Mouse (Mus musculus) embryonic facial prominence, embryonic 14.5 days (tissue): Measurements from ENCODE around the gene Sec61a2. TPM values are rescaled to one million over a fixed set of nuclear protein-coding genes. Genes with fewer than 3 reads are reported as not detected.

Source experiments
- ATAC-seq: fragments of 200-750 bp; cut with Nextera tagmentation; 2 replicates; pipeline ENCODE4 v1.8.0; 2017; ENCODE audit warnings: low read depth, moderate number of reproducible peaks, moderate TSS enrichment
- DNase-seq: peaks from one replicate; pipeline ENCODE4 v3.0.0-alpha.2; 2015; ENCODE audit warnings: low spot score
- H3K27ac ChIP-seq: fragments of 300-500 bp; sonication (generic); replicated peaks from 2 replicates; pipeline ENCODE4 v1.5.1; 2014; ENCODE audit warnings: low read depth, mild to moderate bottlenecking, low read length, moderate library complexity
- H3K27me3 ChIP-seq: fragments of 300-500 bp; sonication (generic); replicated peaks from 2 replicates; pipeline ENCODE4 v1.6.1; 2014; ENCODE audit warnings: low read length; ENCODE audit not compliant: control insufficient read depth, insufficient read depth
- H3K36me3 ChIP-seq: fragments of 300-500 bp; sonication (generic); 2 replicates; pipeline ENCODE4 v1.6.1; 2014; ENCODE audit warnings: low read length, mixed read lengths; ENCODE audit not compliant: control insufficient read depth, insufficient read depth
- H3K4me1 ChIP-seq: fragments of 300-500 bp; sonication (generic); 2 replicates; pipeline ENCODE4 v1.6.1; 2014; ENCODE audit warnings: antibody characterized with exemption, low read length; ENCODE audit not compliant: control insufficient read depth, insufficient read depth
- H3K4me2 ChIP-seq: fragments of 300-500 bp; sonication (generic); 2 replicates; pipeline ENCODE4 v1.6.1; 2014; ENCODE audit warnings: low read depth, mild to moderate bottlenecking, low read length, moderate library complexity, mixed read lengths
- H3K4me3 ChIP-seq: fragments of 300-500 bp; sonication (generic); 2 replicates; pipeline ENCODE4 v1.5.1; 2014; ENCODE audit warnings: low read depth, mild to moderate bottlenecking, low read length
- H3K9ac ChIP-seq: fragments of 300-500 bp; sonication (generic); 2 replicates; pipeline ENCODE4 v1.6.1; 2014; ENCODE audit warnings: low read depth, mild to moderate bottlenecking, low read length, moderate library complexity, mixed read lengths
- H3K9me3 ChIP-seq: fragments of 300-500 bp; sonication (generic); 2 replicates; pipeline ENCODE4 v1.6.1; 2016; ENCODE audit warnings: low read length; ENCODE audit not compliant: control insufficient read depth
- WGBS: fragments of 180-500 bp; shearing (Covaris S2); extraction: QIAGEN DNeasy Blood & Tissue Kit; methylation state at CpG from one replicate; pipeline ENCODE4 v1.1.7; 2014; 5-methylcytosine and 5-hydroxymethylcytosine counted together
- polyA plus RNA-seq: library from polyadenylated mRNA; unstranded; fragments of >200 nt; fragmentation: Nextera tagmentation; extraction: Ambion mirVana; gene quantifications from 2 replicates; pipeline ENCODE4 v1.2.1, GENCODE M21; 2014

Gene Sec61a2
- 69.4 and 79.2 TPM in 2 replicates for polyA plus RNA-seq

DNA sequence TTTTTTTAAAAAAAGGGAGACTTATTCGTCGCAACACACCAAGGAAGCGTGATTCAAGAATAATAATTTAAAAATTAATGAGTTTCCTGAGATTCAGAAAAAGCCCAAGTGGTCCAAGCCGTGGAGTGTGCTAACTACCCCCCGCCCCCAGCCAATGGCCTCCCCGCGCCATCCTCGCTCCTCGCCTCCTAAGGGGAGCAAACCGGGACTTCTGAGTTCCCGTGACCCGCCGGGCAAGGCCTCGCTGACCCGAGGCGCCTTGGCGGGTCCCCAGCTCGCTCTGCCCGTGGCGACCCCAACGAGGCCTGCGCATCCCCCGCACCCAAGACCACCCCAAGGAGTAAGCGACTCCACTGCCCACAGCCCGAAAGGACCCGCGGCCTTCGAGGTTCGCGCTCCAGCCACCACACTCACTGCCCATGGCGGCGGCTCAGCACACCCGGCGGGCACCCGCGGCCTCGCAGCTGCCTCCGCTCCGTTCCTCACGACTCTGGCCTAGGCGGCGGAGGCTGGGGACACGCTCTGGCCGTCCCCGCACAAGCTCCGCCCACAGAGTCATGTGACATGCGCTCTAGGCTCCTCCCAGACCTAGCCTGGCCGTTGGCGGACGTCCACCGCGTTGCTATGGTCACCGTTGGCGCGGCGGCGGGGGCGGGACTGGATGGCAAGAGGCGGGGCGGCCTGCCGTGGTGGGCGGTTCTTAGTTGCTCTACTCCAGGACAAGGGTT, at the start of gene Sec61a2:
TSS of gene Sec61a2 (minus strand) at position 590 of the 728 bp plus-strand sequence.
- Histone ChIP-seq H3K27ac (peak within 1 kb of the TSS; percentile 85), H3K36me3 (peaks cover 21% of the 10 kb centered on the region), H3K9me3 (no peaks in the 10 kb centered on the region), H3K27me3 (no peaks in the 10 kb centered on the region), H3K9ac (peak within 1 kb of the TSS; percentile 93), H3K4me3 (peak within 1 kb of the TSS; percentile 94), H3K4me2 (peak within 1 kb of the TSS; percentile 64), H3K4me1 (peaks cover 4% of the 10 kb centered on the region)
- DNase-seq: peak; percentile 98
- under 1% methylated on average over 44 of the region's 62 CpGs for WGBS
- peak; percentile 97 for ATAC-seq

DNA sequence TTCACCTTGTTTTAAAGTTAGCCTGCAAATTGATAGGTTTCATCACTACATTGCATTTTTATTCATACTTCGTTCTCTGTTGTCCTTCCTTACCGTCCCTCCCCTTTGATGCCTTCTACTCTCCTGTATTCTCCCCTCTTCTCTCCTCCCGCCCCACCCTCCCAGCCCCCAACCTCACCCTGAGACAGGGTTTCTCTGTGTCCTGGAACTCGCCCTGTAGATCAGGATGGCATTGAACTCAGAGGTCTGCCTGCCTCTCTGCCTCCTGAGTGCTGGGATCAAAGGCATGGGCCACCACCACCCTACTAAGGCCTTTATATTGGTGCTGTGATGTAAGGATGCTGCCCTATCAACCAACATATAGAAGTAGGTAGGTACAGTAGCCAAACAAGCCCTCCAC, 47.8 kb upstream of the Sec61a2 start:
- DNase-seq (no peak), ATAC-seq (no peak)
- Histone ChIP-seq H3K27me3 (no peaks in the 10 kb centered on the region), H3K36me3 (no peaks in the 10 kb centered on the region), H3K4me3 (peak overlapping the region; percentile 53), H3K27ac (no peak overlapping the region), H3K4me2 (peak overlapping the region; percentile 68), H3K4me1 (no peaks in the 10 kb centered on the region; the same call in 1 of the 2 replicates), H3K9me3 (no peaks in the 10 kb centered on the region), H3K9ac (no peak overlapping the region)
- WGBS: 34% methylated on average over 4 of the region's 4 CpGs

DNA sequence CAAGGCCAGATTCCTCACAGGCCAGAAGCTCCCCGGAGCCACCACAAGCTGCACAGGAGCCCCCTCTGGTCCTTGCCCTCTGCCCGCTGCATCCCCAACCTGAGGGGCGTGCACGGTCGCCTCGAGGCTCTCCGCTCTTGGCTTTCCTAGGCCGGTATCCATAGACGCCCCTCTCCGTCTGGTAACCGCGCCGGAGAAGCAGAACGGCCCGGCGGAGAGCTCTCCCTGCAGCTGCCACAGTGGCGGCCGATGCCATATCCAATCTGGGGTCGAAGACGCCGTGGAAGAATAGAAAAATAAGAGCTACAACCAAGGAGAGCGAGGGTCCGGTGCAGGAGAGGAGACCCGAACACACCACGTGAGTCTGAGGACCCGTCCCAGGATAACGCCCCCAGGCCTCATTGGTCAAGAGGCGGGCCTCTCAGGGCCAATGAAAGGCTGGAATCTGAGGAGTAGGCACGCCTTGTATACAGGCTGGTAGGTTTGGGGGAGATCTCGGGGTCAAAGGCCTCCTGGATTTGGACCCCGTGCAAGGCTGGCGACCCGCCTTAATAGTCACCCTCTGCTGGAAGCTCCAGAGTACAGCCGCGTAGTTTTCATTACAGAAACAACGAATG, 47.3 kb upstream of the Sec61a2 start, which contains the start of gene Dhtkd1:
TSS of gene Dhtkd1 (minus strand) at position 377 of the 617 bp plus-strand sequence.
- ATAC-seq (peak; percentile 95), DNase-seq (peak; percentile 88)
- no peaks in the 10 kb centered on the region for H3K27me3 ChIP-seq
- WGBS: 0% methylated on average over 35 of the region's 36 CpGs
- H3K36me3 ChIP-seq: no peaks in the 10 kb centered on the region
- peak within 1 kb of the TSS; percentile 68 for H3K4me2 ChIP-seq
- H3K4me3 ChIP-seq: peak within 1 kb of the TSS; percentile 53
- peak within 1 kb of the TSS; percentile 66 for H3K9ac ChIP-seq
- H3K27ac ChIP-seq: no peak within 1 kb of the TSS
- no peaks in the 10 kb centered on the region; the same call in 1 of the 2 replicates for H3K4me1 ChIP-seq
- H3K9me3 ChIP-seq: no peaks in the 10 kb centered on the region

DNA sequence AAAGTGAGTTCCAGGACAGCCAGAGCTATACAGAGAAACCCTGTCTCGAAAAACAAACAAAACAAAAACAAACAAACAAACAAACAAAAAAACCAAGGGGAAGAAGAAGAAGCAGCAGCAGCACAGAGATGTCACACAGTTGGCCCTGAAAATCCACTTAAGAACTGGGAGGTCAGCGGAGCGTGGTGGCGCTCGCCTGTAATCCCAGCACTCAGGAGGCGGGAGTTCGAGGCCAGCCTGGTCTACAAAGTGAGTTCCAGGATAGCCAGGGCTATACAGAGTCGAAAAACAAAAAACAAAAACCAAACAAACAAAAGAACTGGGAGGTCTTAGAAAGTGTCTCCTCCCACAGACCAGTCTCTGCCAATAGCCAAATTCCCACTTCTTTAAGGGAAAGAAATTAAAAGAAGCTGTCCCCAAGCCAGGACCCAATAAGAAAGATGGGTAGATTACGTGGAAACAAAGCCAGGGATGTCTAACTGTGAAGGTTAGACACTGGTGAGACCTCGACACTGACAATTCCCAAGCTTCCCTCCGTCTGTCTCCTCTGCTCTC, 46.7 kb upstream of the Sec61a2 start:
- Histone ChIP-seq H3K4me3 (peak overlapping the region; percentile 53), H3K27ac (no peak overlapping the region), H3K4me1 (no peaks in the 10 kb centered on the region; the same call in 1 of the 2 replicates), H3K36me3 (no peaks in the 10 kb centered on the region), H3K9ac (peak overlapping the region; percentile 66), H3K9me3 (no peaks in the 10 kb centered on the region), H3K27me3 (no peaks in the 10 kb centered on the region), H3K4me2 (peak overlapping the region; percentile 68)
- 58% methylated on average over 11 of the region's 11 CpGs for WGBS
- DNase-seq: no peak
- ATAC-seq: no peak

DNA sequence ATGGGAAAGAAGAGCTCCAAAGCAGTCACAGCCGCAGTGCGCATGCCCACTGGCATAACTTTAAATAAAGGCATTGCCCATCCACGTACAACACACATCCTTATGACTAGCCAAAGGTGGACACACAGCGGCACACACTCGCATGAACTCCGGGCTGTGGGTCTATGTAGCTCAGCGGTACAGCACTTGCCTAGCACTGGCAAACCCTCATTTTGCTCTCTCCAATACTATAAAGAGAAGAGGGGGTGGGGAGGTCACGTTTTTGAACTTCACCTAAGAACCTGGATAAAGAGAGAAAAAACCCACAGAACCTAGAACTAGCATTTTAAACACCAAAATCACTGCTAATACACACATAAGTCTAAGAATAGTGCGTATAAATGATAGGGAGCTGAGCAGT, 45.7 kb upstream of the Sec61a2 start:
- ATAC-seq (no peak), DNase-seq (no peak)
- no peaks in the 10 kb centered on the region; the same call in 1 of the 2 replicates for H3K4me1 ChIP-seq
- no peaks in the 10 kb centered on the region for H3K9me3 ChIP-seq
- no peaks in the 10 kb centered on the region for H3K36me3 ChIP-seq
- H3K4me3 ChIP-seq: no peak overlapping the region
- no peak overlapping the region for H3K4me2 ChIP-seq
- H3K27me3 ChIP-seq: no peaks in the 10 kb centered on the region
- H3K27ac ChIP-seq: no peak overlapping the region
- WGBS: 92% methylated on average over 9 of the region's 9 CpGs
- no peak overlapping the region for H3K9ac ChIP-seq

DNA sequence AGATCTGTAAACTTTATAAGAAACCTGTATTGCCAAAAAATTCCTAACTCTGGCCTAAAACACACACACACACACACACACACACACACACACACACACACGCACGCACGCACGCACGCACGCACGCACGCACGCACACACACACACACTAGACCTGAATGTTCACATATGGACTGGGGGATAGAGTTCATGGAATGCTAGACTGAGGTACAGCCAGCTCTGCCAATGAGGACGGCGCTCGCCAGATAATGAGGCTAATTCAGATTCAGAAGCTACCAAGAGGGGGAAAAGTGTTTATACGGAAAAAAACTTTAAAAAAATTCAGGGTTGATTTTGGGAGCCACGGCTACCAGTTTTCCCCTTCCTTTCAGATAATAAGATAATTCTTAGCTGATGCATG, 44.7 kb upstream of the Sec61a2 start:
- Histone ChIP-seq H3K4me3 (no peak overlapping the region), H3K27ac (no peak overlapping the region), H3K4me1 (no peaks in the 10 kb centered on the region; the same call in 1 of the 2 replicates), H3K9me3 (no peaks in the 10 kb centered on the region), H3K27me3 (no peaks in the 10 kb centered on the region), H3K9ac (no peak overlapping the region), H3K4me2 (no peak overlapping the region), H3K36me3 (no peaks in the 10 kb centered on the region)
- 86% methylated on average over 14 of the region's 14 CpGs for WGBS
- ATAC-seq (no peak), DNase-seq (no peak)

DNA sequence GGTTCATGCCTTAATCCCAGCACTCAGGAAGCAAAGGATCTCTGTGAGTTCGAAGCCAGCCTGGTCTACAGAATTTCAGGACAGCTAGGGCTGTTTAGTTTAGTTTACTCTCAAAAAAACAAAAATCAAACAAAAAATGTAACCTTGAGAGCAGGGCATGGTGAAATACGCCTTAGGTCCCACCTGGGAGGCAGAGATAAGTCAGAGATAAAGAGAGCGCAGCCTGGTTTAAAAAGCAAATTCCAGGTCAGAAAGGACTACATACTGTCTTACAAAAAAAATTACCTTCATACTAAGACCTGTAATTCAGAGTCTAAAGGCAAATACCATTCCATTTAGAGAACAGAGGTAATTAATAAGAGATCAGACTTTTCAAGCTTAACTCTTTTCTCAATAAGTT, 44.1 kb upstream of the Sec61a2 start:
- DNase-seq (no peak), ATAC-seq (no peak)
- Histone ChIP-seq H3K4me3 (no peak overlapping the region), H3K9me3 (no peaks in the 10 kb centered on the region), H3K4me1 (no peaks in the 10 kb centered on the region; the same call in 1 of the 2 replicates), H3K27me3 (no peaks in the 10 kb centered on the region), H3K9ac (no peak overlapping the region), H3K36me3 (no peaks in the 10 kb centered on the region), H3K4me2 (no peak overlapping the region), H3K27ac (no peak overlapping the region)
- 85% methylated on average over 3 of the region's 3 CpGs for WGBS

DNA sequence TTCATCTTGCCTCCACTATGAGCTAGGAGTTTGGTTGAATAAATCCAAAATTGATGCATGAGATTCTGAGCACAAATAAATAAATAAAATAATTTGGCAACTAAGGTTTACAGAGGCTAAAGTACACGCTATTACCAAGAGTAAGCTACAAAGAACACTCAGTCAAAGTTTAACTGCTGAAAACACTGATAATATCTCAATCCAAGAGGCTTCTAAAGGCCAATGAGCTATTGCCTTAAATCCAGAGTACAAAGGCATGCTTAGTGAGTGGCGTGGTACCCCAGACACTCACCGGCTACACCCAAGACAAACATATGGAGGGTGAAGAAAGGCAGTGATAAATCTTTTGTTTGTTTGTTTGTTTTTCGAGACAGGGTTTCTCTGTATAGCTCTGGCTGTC, 41.3 kb upstream of the Sec61a2 start:
- no peak overlapping the region for H3K4me3 ChIP-seq
- H3K4me2 ChIP-seq: no peak overlapping the region
- no peaks in the 10 kb centered on the region for H3K36me3 ChIP-seq
- DNase-seq (no peak), ATAC-seq (no peak)
- H3K9ac ChIP-seq: no peak overlapping the region
- no peaks in the 10 kb centered on the region for H3K27me3 ChIP-seq
- no peaks in the 10 kb centered on the region for H3K9me3 ChIP-seq
- WGBS: 89% methylated on average over 4 of the region's 4 CpGs
- no peaks in the 10 kb centered on the region; the same call in 1 of the 2 replicates for H3K4me1 ChIP-seq
- no peak overlapping the region for H3K27ac ChIP-seq
